Mouse (Mus musculus) kidney, adult 8-10 months (tissue): ENCODE measurements around the gene Ndufa11.

Source experiments
- DNase-seq, 2 experiments: peaks; one replicate each; pipeline ENCODE4 v3.0.0; 2022

Gene Ndufa11

DNA sequence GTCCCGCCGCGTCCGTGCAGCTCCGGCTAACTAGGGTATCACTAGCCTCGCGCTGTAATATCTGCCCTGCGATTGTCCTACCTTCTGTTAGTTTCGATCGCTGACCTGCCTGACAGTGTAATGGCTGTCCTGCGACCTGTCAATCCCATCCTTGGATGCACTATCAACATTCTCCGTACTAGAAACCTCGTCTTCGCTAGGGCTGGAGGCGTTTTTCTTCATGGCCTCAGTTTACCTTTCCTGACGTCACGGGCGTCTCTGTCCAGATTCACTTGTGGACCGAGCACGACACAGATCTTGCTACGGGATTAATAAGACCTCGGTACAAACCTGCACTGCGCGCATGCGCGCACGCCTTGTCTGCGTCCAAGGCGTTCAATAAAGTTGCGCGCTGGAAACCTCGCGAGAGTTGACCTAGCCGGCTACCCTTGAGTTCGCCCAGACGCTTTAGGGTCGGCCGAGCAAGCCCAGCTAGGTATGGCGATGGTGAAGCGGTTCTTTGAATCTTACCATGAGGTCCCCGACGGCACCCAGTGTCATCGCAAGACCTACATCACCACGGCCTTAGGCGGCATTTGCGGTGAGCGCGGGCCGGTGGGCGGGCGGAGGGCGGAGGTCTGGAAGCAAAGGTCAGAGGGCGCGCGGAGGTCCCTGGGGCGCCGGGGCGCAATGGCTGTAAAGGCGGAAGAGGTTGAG, at the start of gene Ndufa11, which contains the start of gene Vmac:
Ndufa11 (plus strand) TSS at position 405 of the 696 bp plus-strand sequence.
Vmac (minus strand) TSS at position 660 of the 696 bp plus-strand sequence.
- DNase-seq = peak; percentile 92 to 96

- DNase-seq = peak; percentile 65 to 74
Measured at GRCm38 (mm10) chr17:56668384-56669144, 49.0 kb upstream of the Ndufa11 start.

- DNase-seq = no peak
Measured at GRCm38 (mm10) chr17:56669766-56670165, 47.8 kb upstream of the Ndufa11 start.

GRCm38 (mm10) chr17:56672941-56673646, 44.5 kb upstream of the Ndufa11 start, which contains the start of gene Ranbp3:
TSS of gene Ranbp3 (plus strand) at chr17:56673294.
- DNase-seq = peak; percentile 99

- DNase-seq = peak in 1 of 2 experiments; percentile 11
Measured at GRCm38 (mm10) chr17:56673647-56674416, 43.7 kb upstream of the Ndufa11 start.

DNA sequence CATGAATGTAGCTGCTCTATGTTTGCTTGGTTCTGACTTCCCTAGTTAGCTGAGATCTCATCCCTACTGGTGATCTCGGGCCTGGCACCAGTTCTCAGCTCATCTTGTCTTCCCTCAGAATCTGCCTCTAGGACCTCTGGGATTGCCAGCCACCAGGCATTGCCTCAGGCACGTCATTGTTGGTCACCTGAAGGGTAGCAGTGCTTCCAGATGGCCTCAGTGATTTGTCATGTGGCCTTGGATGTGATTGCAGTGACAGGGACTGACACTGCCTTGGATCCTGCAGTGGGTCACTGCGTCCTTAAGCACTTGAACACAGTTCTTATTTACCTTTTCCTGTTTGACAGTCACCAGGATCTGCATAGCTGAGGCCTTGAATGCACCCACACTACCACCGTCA, 35.8 kb upstream of the Ndufa11 start:
- DNase-seq = no peak

DNA sequence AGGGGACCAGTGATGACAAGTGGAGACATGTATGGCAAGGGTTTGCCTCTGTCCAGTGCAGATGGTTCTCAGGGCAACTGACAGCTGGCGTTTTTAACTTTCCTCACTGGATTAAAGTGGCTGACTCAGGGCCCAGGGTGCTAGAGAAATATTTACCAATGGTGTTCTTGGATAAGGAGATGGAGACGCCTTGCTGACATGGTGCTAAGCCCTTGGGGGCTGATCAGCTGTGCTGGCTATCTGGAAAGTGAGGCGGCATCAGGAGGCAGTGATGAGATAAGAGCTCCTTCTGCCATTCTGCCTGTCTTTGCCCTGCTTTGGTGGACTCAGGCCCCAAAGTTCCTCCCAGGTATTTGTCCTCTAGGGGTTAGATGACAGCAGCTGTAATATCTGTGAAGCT, 34.7 kb upstream of the Ndufa11 start:
- no peak for DNase-seq

DNA sequence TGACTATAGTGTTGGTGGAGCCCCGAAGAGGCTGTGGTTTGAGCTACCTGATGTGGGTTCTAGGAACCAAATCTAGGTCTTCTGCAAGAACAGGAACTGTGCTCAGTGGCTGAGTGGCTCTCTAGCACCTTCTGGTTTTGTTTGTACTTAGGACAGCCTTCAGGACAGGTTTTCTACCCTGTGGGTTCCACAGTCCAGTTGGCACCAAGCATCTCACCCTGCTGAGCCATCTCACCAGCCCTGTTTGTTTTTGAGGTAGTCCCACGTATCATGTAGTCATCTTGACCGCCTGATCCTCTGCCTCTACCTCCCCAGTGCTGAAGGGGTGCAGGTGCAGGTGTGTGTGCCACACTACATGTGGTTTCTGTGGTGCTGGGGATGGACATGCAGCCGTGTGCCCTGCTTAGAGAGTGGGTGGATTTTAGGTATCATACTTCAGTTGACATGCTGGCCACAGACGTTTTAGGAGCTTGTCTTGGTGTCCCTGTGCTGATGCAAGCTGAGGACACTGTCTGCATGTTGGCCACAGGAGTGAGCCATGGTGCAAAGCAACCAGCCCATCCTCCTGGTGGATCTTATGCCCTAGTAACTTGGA, 33.9 kb upstream of the Ndufa11 start:
- DNase-seq = no peak

GRCm38 (mm10) chr17:56684649-56685048, 32.9 kb upstream of the Ndufa11 start:
- DNase-seq = no peak

DNA sequence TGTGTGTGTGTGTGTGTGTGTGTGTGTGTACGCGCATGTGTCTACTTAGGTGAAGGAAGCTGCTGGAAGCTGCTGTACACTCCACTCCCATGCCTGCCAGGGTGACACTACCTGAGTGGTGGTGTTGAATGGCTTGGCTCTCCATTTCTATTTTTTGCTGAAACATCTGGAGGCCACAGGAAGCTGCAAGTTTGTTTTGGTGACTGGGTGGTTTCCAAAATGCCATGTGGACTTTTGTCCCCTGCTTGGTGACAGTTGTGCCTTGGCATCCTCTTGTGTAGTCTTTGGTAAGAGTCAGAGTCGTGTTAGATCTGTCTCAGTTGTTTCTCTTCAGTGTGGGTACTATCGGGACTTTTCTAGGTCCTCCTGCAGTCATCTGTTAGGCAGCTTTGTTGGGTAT, 30.8 kb upstream of the Ndufa11 start:
- DNase-seq = no peak

- no peak for DNase-seq
Measured at GRCm38 (mm10) chr17:56688045-56688444, 29.5 kb upstream of the Ndufa11 start.

DNA sequence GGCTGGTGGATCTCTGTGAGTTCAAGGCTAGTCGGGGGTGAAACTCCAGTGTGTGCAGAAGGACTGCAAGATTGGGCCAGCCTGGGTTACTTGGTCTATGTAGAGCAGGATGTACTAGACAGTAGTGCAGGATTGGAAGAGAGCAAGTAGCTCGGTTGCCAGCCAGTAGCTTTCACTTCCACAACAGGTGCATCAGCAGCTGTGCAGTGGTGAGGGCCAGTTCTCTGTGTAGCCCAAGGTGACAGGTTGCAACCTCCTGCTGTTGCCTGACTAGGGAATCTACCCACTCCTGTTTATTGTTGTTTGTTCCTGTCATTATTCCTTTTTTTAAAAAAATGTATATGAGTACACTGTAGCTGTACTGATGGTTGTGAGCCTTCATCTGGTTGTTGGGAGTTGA, 28.9 kb upstream of the Ndufa11 start:
- no peak for DNase-seq

DNA sequence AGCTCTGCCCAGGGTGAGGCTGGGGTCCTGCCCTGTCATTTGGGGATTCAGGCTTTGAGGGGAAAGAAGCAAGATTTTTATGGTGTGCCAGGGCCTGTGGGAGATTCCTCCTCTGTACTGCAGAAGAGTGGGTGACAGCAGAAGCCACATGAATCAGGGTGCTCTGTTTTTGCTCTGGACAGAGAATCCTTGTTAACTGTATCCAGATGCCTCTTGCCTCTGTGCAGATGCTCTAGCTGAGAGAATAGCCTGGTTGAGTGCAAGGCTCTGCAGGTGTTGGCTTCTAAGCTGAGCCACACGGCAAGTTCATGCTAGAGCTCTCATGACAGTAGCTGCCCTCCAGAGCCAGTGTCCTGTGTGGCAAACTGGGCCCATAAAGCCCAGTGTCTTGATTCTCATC, 24.2 kb upstream of the Ndufa11 start:
- no peak for DNase-seq

DNA sequence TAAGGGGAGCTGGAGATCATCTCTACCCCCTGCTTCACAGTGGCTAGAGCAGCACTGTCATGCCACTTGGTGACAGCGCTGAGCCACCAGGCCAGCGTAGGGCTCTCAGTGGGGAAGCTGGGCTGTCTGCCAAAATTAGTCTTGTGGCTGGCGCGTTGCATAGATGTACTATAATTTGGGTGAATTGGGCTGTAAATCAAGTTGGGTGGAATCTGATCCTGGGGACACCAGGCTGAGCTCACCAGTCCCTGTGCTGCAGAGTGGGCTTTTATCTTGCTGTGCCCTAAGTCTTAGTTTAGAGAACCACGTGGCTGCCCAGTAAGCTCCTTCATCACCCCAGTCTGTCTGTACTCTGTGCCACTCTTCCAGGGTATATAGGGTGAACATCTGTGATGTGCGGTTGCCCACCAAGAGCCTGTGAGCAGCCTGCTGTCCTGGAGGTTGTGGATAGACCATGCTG, 23.7 kb upstream of the Ndufa11 start:
- DNase-seq = peak; percentile 25 to 26

- DNase-seq = no peak
Measured at GRCm38 (mm10) chr17:56700451-56700850, 17.1 kb upstream of the Ndufa11 start.

DNA sequence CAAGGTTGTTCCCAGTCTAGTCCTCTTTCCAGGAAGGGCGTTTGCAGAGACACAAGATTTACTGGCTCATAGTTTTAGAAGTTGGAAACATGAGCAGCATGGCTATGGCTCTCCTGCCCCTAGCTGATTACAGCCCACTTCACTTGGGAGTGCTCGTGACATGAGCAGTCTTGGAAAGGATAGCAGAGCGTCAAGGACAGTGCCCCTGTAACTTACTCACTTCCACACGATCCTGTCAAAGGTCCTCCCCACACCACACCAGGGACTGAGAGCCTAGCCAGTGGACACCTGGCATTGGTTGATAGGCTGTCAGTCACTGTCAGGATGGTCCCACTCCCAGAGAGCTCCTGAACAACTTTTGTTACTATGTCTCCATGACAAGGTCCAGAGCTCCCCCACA, 14.5 kb upstream of the Ndufa11 start:
- no peak for DNase-seq

GRCm38 (mm10) chr17:56706515-56706914, 11.1 kb upstream of the Ndufa11 start:
- DNase-seq = no peak

DNA sequence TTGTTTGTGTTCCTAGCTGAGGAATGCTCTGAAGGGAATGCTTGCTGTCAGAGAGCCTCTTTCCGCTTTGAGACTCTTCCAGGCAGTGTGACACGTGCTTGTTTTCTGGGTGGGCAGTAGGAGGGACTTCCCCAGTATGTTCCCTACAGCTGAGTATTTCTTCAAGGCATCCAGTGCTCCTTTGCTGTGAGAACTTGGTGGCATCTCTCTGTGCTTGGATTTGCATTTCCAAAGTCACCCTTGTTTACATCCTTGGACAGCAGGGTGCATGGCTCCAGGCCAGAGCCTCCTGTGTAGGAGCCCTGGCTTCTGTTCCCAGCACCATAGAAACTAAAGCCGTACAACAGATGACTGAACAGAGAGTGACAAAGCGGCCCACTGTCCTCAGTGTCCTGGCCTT, 8.9 kb upstream of the Ndufa11 start:
- DNase-seq = no peak

- no peak for DNase-seq
Measured at GRCm38 (mm10) chr17:56709708-56710107, 7.9 kb upstream of the Ndufa11 start.

- no peak for DNase-seq
Measured at GRCm38 (mm10) chr17:56715360-56715759, 2.2 kb upstream of the Ndufa11 start.

DNA sequence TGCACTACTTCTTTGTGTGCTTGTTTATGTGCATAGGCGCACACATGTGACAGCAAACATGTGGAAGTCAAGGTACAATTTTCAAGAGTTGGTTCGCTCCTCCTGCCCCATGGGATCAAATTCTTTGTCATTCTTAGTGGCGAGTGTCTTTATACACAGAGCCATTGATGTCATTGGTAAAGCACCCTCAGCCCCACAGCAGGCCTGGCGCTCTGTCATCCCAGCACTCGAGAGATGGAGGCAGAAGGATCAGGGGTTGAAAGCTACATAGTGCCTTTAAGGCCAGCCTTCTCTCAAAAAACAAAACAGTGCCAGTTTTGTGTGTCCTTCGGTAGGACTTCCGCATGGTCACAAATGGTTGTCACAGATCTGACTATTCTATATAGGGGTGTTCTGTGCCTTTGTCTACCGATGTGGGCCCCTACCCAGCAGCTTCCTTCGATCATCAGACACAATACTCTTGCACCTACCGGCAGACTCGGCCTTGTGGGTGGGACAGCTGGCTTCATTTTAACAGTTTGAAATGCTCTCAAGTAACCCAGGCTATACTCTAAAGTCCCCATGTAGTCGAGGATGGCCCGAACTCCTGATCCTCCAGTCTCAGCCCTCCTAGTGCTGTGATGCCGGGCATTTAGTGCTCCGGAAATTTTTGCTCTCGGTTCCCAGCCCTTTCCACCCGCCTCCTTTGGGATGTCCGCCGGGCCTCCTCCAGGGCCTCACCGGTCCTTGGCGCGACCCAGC, 1.5 kb upstream of the Ndufa11 start:
- peak in 1 of 2 experiments; percentile 29 for DNase-seq
